Mouse (Mus musculus): ENCODE measurements around the gene Rhov. TPM values are rescaled to one million over a fixed set of nuclear protein-coding genes. Genes with fewer than 3 reads are reported as not detected.

Gene Rhov
- polyA plus RNA-seq, 1 experiment = 0.55 TPM

GRCm38 (mm10) chr2:119250826-119251478 is 20.1 kb downstream of the Rhov start:
- peak; percentile 91 for TF ChIP-seq CTCF (IDR thresholded peaks at IDR 0.05; ENCODE audit: control insufficient read depth, insufficient read depth, insufficient read length)
- no peak for TF ChIP-seq CEBPB (IDR thresholded peaks at IDR 0.05; ENCODE audit: low read depth)
- Histone ChIP-seq H3K36me3 (ENCODE audit: control insufficient read depth, insufficient read depth) (no peaks in the 10 kb centered on the region), H3K79me2 (ENCODE audit: control insufficient read depth, insufficient read depth) (no peaks in the 10 kb centered on the region), H3K79me3 (ENCODE audit: low read depth) (no peaks in the 10 kb centered on the region), H3ac (ENCODE audit: control insufficient read depth, insufficient read length, low read depth) (no peak overlapping the region), H3K27me3 (ENCODE audit: control insufficient read depth, insufficient read depth, insufficient read length) (no peaks in the 10 kb centered on the region), H3K4me3 (ENCODE audit: insufficient read depth, poor library complexity, severe bottlenecking) (no peak overlapping the region)

DNA sequence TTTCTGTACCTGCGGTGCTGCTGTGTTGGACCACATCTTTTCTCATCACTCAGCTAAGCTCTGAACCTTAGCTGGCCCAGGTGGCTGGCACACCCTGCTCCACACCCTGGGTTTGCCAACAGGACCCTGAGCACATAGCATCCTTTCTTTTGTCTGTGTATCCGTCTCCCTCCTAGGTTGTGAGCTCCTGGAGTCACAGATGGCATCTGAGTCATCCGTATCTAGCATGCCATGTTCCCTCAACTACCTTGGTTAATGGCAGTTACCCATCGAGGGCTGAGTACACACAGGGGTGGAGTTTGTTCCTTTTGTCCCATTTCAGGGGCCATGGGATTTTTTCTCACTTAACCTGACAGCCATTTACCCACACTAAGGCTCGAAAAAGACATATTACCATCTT is 20.7 kb downstream of the Rhov start:
- Histone ChIP-seq H3K79me3 (ENCODE audit: low read depth) (no peaks in the 10 kb centered on the region), H3K4me3 (ENCODE audit: insufficient read depth, poor library complexity, severe bottlenecking) (no peak overlapping the region), H3K36me3 (ENCODE audit: control insufficient read depth, insufficient read depth) (no peaks in the 10 kb centered on the region), H3ac (ENCODE audit: control insufficient read depth, insufficient read length, low read depth) (no peak overlapping the region), H3K79me2 (ENCODE audit: control insufficient read depth, insufficient read depth) (no peaks in the 10 kb centered on the region), H3K27me3 (ENCODE audit: control insufficient read depth, insufficient read depth, insufficient read length) (no peaks in the 10 kb centered on the region)
- TF ChIP-seq MYOD1 (IDR thresholded peaks at IDR 0.05; ENCODE audit: control insufficient read depth, insufficient read length, low read depth) (no peak), CTCF (IDR thresholded peaks at IDR 0.05; ENCODE audit: control insufficient read depth, insufficient read depth, insufficient read length) (no peak), MAX (IDR thresholded peaks at IDR 0.05) (no peak), MYOG (IDR thresholded peaks at IDR 0.05; ENCODE audit: control insufficient read depth, extremely low read depth, insufficient read length) (no peak)

GRCm38 (mm10) chr2:119249592-119250061 is 21.4 kb downstream of the Rhov start:
- no peak overlapping the region for H3ac ChIP-seq (ENCODE audit: control insufficient read depth, insufficient read length, low read depth)
- TF ChIP-seq CTCF (IDR thresholded peaks at IDR 0.05; ENCODE audit: control insufficient read depth, insufficient read depth, insufficient read length) = no peak
- no peak for TF ChIP-seq MYOD1 (IDR thresholded peaks at IDR 0.05; ENCODE audit: control insufficient read depth, insufficient read length, low read depth)
- no peak for TF ChIP-seq MYOG (IDR thresholded peaks at IDR 0.05; ENCODE audit: control insufficient read depth, extremely low read depth, insufficient read length)
- TF ChIP-seq CEBPB (IDR thresholded peaks at IDR 0.05; ENCODE audit: low read depth) = no peak
- TF ChIP-seq USF1 (IDR thresholded peaks at IDR 0.05; ENCODE audit: low read depth) = no peak
- TF ChIP-seq FOSL1 (IDR thresholded peaks at IDR 0.05; ENCODE audit: insufficient read depth, low read length, poor library complexity, severe bottlenecking) = no peak
- no peaks in the 10 kb centered on the region for H3K79me3 ChIP-seq (ENCODE audit: low read depth)
- H3K4me3 ChIP-seq (ENCODE audit: insufficient read depth, poor library complexity, severe bottlenecking) = no peak overlapping the region
- H3K36me3 ChIP-seq (ENCODE audit: control insufficient read depth, insufficient read depth) = no peaks in the 10 kb centered on the region
- H3K79me2 ChIP-seq (ENCODE audit: control insufficient read depth, insufficient read depth) = no peaks in the 10 kb centered on the region
- no peaks in the 10 kb centered on the region for H3K27me3 ChIP-seq (ENCODE audit: control insufficient read depth, insufficient read depth, insufficient read length)

DNA sequence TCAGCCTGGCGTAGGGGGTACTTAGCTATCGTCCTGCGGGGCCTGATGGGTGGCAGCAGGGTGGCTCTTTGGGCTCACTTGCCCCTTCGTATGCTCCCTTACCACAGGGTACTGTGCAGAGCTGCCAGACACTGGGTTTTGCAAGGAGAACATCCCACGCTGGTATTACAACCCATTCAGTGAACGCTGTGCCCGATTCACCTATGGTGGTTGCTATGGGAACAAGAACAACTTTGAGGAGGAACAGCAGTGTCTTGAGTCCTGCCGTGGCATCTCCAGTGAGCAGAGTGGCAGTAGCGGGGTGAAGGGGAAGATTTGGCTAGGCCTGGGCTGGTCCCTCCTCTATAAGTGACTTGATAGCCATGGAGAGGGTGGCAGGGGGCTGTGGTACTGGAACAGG is 23.2 kb downstream of the Rhov start:
- Histone ChIP-seq H3K27me3 (ENCODE audit: control insufficient read depth, insufficient read depth, insufficient read length) (no peaks in the 10 kb centered on the region), H3K36me3 (ENCODE audit: control insufficient read depth, insufficient read depth) (no peaks in the 10 kb centered on the region), H3K4me3 (ENCODE audit: insufficient read depth, poor library complexity, severe bottlenecking) (no peak overlapping the region), H3ac (ENCODE audit: control insufficient read depth, insufficient read length, low read depth) (no peak overlapping the region), H3K79me2 (ENCODE audit: control insufficient read depth, insufficient read depth) (no peaks in the 10 kb centered on the region), H3K79me3 (ENCODE audit: low read depth) (no peaks in the 10 kb centered on the region)
- no peak for TF ChIP-seq CEBPB (IDR thresholded peaks at IDR 0.05; ENCODE audit: low read depth)
- no peak for TF ChIP-seq MYOD1 (IDR thresholded peaks at IDR 0.05; ENCODE audit: control insufficient read depth, insufficient read length, low read depth)
- TF ChIP-seq MAX (IDR thresholded peaks at IDR 0.05) = no peak
- no peak for TF ChIP-seq CTCF (IDR thresholded peaks at IDR 0.05; ENCODE audit: control insufficient read depth, insufficient read depth, insufficient read length)
- TF ChIP-seq MYOG (IDR thresholded peaks at IDR 0.05; ENCODE audit: control insufficient read depth, extremely low read depth, insufficient read length) = no peak
- no peak for TF ChIP-seq FOSL1 (IDR thresholded peaks at IDR 0.05; ENCODE audit: insufficient read depth, low read length, poor library complexity, severe bottlenecking)
- no peak for TF ChIP-seq USF1 (IDR thresholded peaks at IDR 0.05; ENCODE audit: low read depth)

DNA sequence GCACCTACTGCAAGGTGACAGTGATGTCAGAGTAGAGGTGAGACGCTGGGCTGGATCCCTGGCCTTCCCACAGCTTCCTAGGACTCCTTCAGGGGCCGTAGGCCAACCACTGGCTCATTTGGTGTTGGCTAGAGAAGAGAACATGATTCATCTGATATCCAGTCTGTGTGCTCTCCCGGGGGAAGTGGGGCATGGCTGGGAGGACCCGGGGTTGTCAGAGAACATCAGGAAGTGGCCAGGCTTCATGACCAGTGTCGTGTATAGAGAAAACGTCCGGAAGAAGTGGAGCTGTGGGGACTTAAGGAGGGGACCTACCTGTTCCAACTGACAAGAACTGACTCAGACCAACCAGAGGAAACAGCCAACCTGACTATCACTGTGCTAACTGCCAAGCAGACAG is 25.8 kb downstream of the Rhov start:
- Histone ChIP-seq H3K27me3 (ENCODE audit: control insufficient read depth, insufficient read depth, insufficient read length) (no peaks in the 10 kb centered on the region), H3K36me3 (ENCODE audit: control insufficient read depth, insufficient read depth) (no peaks in the 10 kb centered on the region), H3ac (ENCODE audit: control insufficient read depth, insufficient read length, low read depth) (no peak overlapping the region), H3K4me3 (ENCODE audit: insufficient read depth, poor library complexity, severe bottlenecking) (no peak overlapping the region), H3K79me3 (ENCODE audit: low read depth) (no peaks in the 10 kb centered on the region), H3K79me2 (ENCODE audit: control insufficient read depth, insufficient read depth) (no peaks in the 10 kb centered on the region)
- TF ChIP-seq CTCF (IDR thresholded peaks at IDR 0.05; ENCODE audit: control insufficient read depth, insufficient read depth, insufficient read length) (no peak), CEBPB (IDR thresholded peaks at IDR 0.05; ENCODE audit: low read depth) (no peak), MYOD1 (IDR thresholded peaks at IDR 0.05; ENCODE audit: control insufficient read depth, insufficient read length, low read depth) (no peak), MYOG (IDR thresholded peaks at IDR 0.05; ENCODE audit: control insufficient read depth, extremely low read depth, insufficient read length) (no peak), MAX (IDR thresholded peaks at IDR 0.05) (no peak), USF1 (IDR thresholded peaks at IDR 0.05; ENCODE audit: low read depth) (no peak), FOSL1 (IDR thresholded peaks at IDR 0.05; ENCODE audit: insufficient read depth, low read length, poor library complexity, severe bottlenecking) (no peak)

DNA sequence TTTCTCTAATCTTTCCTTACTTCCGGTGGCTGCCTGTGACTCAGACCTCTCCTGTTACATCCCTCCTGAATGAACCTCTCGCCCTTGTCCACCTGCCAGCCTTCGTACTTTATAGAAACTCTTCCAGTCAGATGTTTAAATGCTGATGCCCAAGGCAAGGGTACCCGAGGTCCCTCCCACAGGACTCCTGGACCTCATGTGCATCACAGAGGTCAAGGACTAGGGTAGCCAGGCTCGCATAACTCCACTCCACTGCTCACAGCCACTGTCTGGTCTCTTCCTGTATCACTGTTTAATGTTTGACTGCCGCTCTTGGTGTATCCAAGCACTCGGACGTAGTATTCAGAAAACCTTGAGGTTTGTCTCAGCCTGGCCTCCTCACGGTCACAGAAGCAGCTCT is 28.5 kb downstream of the Rhov start:
- H3K79me2 ChIP-seq (ENCODE audit: control insufficient read depth, insufficient read depth) = no peaks in the 10 kb centered on the region
- no peak overlapping the region for H3ac ChIP-seq (ENCODE audit: control insufficient read depth, insufficient read length, low read depth)
- no peak for TF ChIP-seq USF1 (IDR thresholded peaks at IDR 0.05; ENCODE audit: low read depth)
- TF ChIP-seq FOSL1 (IDR thresholded peaks at IDR 0.05; ENCODE audit: insufficient read depth, low read length, poor library complexity, severe bottlenecking) = no peak
- TF ChIP-seq MAX (IDR thresholded peaks at IDR 0.05) = no peak
- TF ChIP-seq MYOD1 (IDR thresholded peaks at IDR 0.05; ENCODE audit: control insufficient read depth, insufficient read length, low read depth) = no peak
- no peak for TF ChIP-seq MYOG (IDR thresholded peaks at IDR 0.05; ENCODE audit: control insufficient read depth, extremely low read depth, insufficient read length)
- no peak for TF ChIP-seq CTCF (IDR thresholded peaks at IDR 0.05; ENCODE audit: control insufficient read depth, insufficient read depth, insufficient read length)
- no peak for TF ChIP-seq CEBPB (IDR thresholded peaks at IDR 0.05; ENCODE audit: low read depth)
- no peak overlapping the region for H3K4me3 ChIP-seq (ENCODE audit: insufficient read depth, poor library complexity, severe bottlenecking)
- no peaks in the 10 kb centered on the region for H3K79me3 ChIP-seq (ENCODE audit: low read depth)
- peaks cover 6% of the 10 kb centered on the region for H3K27me3 ChIP-seq (ENCODE audit: control insufficient read depth, insufficient read depth, insufficient read length)
- H3K36me3 ChIP-seq (ENCODE audit: control insufficient read depth, insufficient read depth) = no peaks in the 10 kb centered on the region
